Mouse (Mus musculus) layer of hippocampus, postnatal 14 days (tissue): ENCODE measurements around the gene Alox5. TPM values are rescaled to one million over a fixed set of nuclear protein-coding genes. Genes with fewer than 3 reads are reported as not detected.

ENCODE experiments used
- DNase-seq, 2 experiments: peaks; one replicate each; pipeline ENCODE4 v3.0.0; 2021 to 2022; ENCODE audit warnings: low spot score in 2 of 2, mixed read lengths in 1 of 2
- total RNA-seq, 2 experiments: library from RNA; stranded (reverse); gene quantifications; 2 replicates each; pipeline ENCODE4 v1.2.3; 2021

Alox5 gene
- total RNA-seq, 2 experiments from 2014 or later = 6.9 to 7.8 TPM

GRCm38 (mm10) chr6:116418487-116418886 is 42.5 kb downstream of the Alox5 start:
- DNase-seq = no peak

GRCm38 (mm10) chr6:116417518-116418315 is 43.3 kb downstream of the Alox5 start:
- no peak for DNase-seq

GRCm38 (mm10) chr6:116416000-116416552 is 44.9 kb downstream of the Alox5 start:
- no peak for DNase-seq

- DNase-seq = no peak
Measured at GRCm38 (mm10) chr6:116415126-116415676, 45.8 kb downstream of the Alox5 start.

- DNase-seq = no peak
Measured at GRCm38 (mm10) chr6:116412546-116413325, 48.2 kb downstream of the Alox5 start.

- DNase-seq = no peak
Measured at GRCm38 (mm10) chr6:116411716-116412115, 49.3 kb downstream of the Alox5 start.

GRCm38 (mm10) chr6:116410436-116410835 is 50.5 kb downstream of the Alox5 start:
- no peak for DNase-seq

GRCm38 (mm10) chr6:116407956-116408657 is 52.9 kb downstream of the Alox5 start:
- no peak for DNase-seq

- no peak for DNase-seq
Measured at GRCm38 (mm10) chr6:116407216-116407615, 53.8 kb downstream of the Alox5 start.

- no peak for DNase-seq
Measured at GRCm38 (mm10) chr6:116406680-116407079, 54.3 kb downstream of the Alox5 start.

GRCm38 (mm10) chr6:116406152-116406551 is 54.8 kb downstream of the Alox5 start:
- no peak for DNase-seq

GRCm38 (mm10) chr6:116405715-116406114 is 55.3 kb downstream of the Alox5 start:
- DNase-seq = no peak

- no peak for DNase-seq
Measured at GRCm38 (mm10) chr6:116405243-116405642, 55.7 kb downstream of the Alox5 start.

- DNase-seq = no peak
Measured at GRCm38 (mm10) chr6:116402426-116402825, 58.6 kb downstream of the Alox5 start.

- DNase-seq = peak in 1 of 2 experiments; percentile 18
Measured at GRCm38 (mm10) chr6:116401746-116402423, 59.1 kb downstream of the Alox5 start.

GRCm38 (mm10) chr6:116398136-116398535 is 62.8 kb downstream of the Alox5 start:
- DNase-seq = no peak

- DNase-seq = no peak
Measured at GRCm38 (mm10) chr6:116397621-116398020, 63.4 kb downstream of the Alox5 start.

- no peak for DNase-seq
Measured at GRCm38 (mm10) chr6:116394916-116395648, 65.9 kb downstream of the Alox5 start.

GRCm38 (mm10) chr6:116389481-116389880 is 71.5 kb downstream of the Alox5 start:
- no peak for DNase-seq

GRCm38 (mm10) chr6:116388068-116388467 is 72.9 kb downstream of the Alox5 start:
- no peak for DNase-seq
